Mouse (Mus musculus) ovary, postnatal 36 days (tissue): Measurements from ENCODE around the gene H2-Ob.

ENCODE experiments used
- DNase-seq: peaks from one replicate; pipeline ENCODE4 v3.0.0; 2022; ENCODE audit warnings: low spot score, mixed read lengths

H2-Ob gene

GRCm38 (mm10) chr17:34285848-34286247 lies 47.1 kb downstream of the H2-Ob start:
- DNase-seq, result no peak

GRCm38 (mm10) chr17:34286501-34286900 lies 47.8 kb downstream of the H2-Ob start:
- DNase-seq, result no peak

DNA sequence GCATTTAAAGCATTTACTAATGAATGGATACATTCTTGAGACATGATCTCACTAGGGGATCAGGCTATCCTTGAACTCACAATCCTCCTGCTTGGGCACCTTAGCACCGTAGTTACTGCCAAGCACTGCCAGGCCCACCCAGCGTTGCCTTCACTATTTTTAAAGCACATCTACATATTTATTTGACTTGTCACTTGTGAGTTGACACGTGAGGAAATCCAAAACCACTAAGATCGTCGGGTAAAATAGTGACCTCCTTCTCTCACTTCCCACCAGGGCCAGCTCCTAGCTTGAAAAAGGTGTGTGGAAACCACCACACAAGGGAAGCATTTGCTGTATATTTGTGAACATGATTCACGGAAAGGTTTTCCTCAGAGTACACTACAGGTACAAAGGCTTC lies 48.3 kb downstream of the H2-Ob start:
- no peak for DNase-seq

- peak; percentile 64 for DNase-seq
These were observed 48.9 kb downstream of the H2-Ob start, which contains the start of gene H2-Aa for GRCm38 (mm10) chr17:34287648-34288047. Gene H2-Aa (minus strand): TSS chr17:34287823.

DNA sequence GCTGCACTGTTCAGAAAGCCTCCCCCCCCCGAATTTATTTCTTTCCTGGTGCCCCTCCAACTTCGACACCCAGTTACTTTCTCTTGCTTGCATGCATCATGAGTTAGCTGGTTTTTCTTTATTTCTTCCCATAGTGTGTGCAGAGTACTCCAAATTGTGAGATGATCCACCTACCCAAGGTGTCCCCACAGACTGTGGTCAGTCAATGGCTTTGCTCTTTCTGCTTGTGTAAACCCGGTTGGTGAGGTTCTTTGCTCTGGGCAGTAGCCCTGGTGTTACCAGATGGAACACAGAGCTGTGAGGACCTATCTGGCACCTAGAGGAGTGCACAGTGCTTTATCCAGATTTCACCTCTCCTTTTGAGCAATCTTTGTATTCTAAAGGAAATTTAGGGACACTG lies 49.4 kb downstream of the H2-Ob start:
- DNase-seq, result no peak

DNA sequence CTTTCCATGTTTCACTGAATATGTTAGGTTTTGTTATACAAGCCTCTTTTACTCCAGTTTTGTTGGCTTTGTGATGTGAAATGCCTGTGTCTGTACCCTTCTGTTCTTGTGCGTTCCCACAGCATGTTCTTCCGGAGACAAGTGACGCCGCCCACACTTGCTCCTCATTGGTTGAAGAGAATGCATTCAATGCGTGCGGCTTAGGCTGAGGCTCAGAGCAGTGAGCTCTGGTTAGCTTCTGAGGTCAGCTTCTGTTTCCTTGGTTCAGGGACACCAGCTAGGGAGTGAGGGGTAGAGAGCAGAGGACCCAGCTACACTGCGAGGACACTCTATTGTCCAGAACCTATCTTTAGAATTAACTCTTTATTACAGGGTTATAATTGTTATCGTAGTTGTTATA lies 52.9 kb downstream of the H2-Ob start:
- DNase-seq, result peak; percentile 72

- DNase-seq, result no peak
These were observed 53.9 kb downstream of the H2-Ob start for GRCm38 (mm10) chr17:34292570-34292969.

DNA sequence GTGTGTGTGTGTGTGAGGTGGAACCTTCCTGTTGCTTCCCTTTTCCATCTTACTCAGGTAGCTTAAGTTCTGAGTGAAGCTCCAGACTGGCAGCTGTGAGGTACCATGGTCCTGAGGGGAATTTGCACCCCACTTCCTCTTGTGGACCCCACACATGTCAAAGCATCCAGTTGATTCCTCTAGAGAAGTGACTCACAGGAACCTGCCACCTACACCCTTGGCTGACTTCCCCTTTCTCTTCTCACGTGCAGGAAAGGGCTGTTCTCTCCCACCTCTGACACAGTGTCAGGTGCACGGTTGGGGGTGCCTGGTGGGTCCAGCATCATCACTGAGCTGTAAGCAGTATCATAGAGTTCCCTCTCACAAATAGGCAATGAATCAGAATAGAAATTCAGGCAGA lies 54.8 kb downstream of the H2-Ob start:
- no peak for DNase-seq

DNA sequence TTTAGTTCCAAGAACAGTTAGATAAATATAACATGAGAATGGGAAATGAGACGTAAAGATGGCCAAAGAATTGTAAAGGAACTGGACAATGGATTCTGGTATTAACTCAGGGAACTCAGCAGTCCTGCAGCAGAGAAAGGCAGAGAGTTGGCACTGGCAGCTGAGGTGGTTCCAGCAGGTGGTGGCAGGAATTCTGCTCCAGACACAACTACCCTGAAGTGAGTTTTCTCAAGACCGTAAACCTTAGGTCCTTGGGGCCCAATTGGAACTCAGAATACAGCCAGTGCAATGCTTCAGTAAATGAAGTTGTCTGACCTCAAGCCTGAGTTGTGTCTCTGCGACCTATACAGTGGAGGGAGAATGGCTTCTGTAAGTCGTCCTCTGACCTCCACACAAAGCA lies 55.5 kb downstream of the H2-Ob start:
- no peak for DNase-seq

- DNase-seq, result no peak
These were observed 56.6 kb downstream of the H2-Ob start for GRCm38 (mm10) chr17:34295307-34295706.

DNA sequence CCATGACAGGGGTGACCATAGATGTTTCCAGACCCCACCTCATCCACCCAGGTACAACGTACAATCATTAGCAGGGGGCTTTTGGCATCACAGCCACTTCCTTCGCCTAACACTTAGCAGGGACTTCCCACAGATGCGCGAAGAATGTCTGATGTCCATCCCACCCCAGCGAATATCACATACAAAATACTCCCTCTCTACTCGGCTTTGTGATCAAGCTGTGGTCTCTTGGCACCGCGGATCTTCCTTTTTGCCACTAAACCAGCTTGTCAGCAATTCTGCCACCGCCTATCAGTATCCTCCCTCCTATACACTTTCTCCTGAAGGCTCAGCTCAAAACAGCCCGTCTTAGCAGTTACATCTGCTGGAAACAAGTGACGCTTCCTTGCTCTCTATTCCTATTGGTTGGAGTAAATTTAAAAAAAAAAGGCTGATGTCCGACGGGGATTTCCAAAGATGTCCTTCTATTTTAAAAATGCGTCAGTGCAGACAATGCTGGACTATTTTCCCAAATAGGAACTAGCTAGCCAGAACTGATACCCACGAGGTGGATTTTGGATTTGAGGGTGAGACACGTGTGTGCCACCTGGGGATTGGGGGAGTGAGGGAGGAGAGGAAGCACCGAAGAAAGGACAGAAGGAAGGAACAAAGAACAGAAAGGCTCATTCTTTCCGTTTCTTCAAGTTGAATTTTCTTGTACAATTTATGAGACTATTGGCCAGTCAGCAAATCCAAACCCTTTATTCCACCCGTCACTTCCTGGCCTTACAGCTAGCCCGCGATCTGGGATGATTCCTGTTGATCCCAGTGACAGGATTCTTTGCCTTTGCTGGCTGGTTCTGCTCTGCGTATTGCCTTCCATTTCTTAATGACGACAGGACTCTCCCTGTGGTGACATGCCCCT lies 57.4 kb downstream of the H2-Ob start:
- no peak for DNase-seq

DNA sequence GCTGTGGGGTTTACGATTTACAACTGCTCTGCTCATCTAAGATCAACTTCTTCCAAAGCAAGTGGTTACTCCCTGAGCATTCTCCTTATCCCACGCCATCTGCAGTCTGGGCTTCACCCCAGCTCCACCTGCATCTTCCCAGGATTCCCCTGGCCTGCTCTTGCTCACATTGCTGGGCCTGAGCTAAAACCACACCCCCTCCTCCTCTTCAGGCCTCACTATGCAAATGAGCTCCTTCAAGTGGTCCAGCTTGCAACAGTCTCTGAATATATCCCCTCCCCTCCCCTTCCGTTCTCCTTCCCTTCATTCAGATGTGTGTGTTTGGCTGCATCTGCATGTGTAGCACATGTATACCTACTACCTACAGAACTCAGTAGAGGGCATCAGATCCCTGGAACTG lies 60.7 kb downstream of the H2-Ob start:
- DNase-seq, result no peak

DNA sequence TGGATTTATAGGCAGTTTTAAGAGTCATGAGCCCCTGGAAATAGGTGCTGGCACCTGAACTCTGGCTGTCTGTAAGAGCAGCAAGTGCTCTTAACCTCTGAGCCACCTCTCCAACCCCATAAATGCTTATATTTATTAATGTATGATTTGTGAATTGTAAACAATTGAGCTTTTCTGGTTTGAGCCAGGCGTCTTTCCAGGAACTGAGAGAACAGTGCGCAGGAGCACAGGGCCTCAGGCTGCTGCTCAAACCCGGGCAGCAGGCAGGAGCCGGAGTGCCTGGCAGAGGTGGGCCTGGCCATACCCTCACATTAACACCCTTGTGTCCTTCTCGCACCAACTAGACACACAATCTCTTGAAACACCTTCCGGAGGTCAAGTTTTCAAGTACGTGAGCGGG lies 61.4 kb downstream of the H2-Ob start:
- DNase-seq, result no peak

DNA sequence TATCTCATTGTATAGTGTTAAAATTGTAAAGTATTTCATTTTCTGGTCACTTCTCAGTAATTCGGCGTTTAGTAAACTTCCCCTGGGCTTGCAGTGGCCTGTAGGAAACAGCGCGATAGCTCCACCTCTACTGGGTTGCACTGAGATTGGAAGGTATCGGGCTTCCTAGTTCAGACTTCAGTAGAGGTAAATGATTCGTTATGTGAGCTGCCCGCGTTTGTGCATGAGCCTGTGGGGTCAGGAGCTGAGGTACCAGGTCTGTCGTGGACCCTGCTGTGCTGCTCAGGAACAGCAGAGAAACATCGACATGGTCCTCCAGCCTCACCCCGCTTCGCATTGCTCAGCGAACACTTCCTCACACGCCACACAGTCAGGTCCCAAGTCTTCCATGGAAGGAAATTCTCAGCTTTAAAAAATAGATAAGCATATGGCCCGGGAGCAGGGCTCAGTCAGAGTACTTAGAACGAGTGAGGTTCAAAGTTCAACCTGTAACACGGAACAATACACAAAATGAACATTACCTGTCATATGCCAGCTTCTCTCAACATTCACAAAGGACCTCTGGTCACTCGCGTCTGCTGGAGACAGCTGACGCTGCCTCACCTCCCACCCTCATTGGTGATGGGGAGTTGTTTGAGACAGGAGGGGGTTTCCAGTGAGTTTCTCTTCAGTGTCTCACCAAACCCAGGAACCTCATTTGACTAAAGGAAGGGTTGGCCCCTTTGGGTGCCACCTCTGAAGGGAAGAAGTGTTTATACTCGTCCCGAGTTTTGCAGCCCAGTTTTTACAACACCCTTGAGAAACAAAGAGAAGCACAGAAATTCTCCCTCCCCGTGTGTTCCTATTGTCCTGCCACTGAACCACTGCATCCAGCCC lies 62.2 kb downstream of the H2-Ob start:
- no peak for DNase-seq

GRCm38 (mm10) chr17:34301670-34302190 lies 63.0 kb downstream of the H2-Ob start:
- no peak for DNase-seq

GRCm38 (mm10) chr17:34303789-34304188 lies 65.1 kb downstream of the H2-Ob start:
- DNase-seq, result no peak
